Mouse (Mus musculus) intestine, embryonic 15.5 days (tissue): ENCODE measurements around the gene Klhl36. TPM values are rescaled to one million over a fixed set of nuclear protein-coding genes. Genes with fewer than 3 reads are reported as not detected.

Source experiments
- ATAC-seq: fragments of 200-750 bp; cut with Nextera tagmentation; 2 replicates; pipeline ENCODE4 v1.8.0; 2017; ENCODE audit warnings: moderate TSS enrichment, moderate library complexity
- H3K27ac ChIP-seq: fragments of 300-500 bp; sonication (generic); 2 replicates; pipeline ENCODE4 v1.5.1; 2015; ENCODE audit warnings: mild to moderate bottlenecking, inconsistent platforms
- H3K27me3 ChIP-seq: fragments of 300-500 bp; sonication (generic); replicated peaks from 2 replicates; pipeline ENCODE4 v1.6.1; 2015; ENCODE audit warnings: inconsistent platforms
- H3K36me3 ChIP-seq: fragments of 300-500 bp; sonication (generic); 2 replicates; pipeline ENCODE4 v1.6.1; 2015; ENCODE audit warnings: inconsistent platforms
- H3K4me1 ChIP-seq: fragments of 300-500 bp; sonication (generic); replicated peaks from 2 replicates; pipeline ENCODE4 v1.6.1; 2015; ENCODE audit warnings: inconsistent platforms
- H3K4me2 ChIP-seq: fragments of 300-500 bp; sonication (generic); replicated peaks from 2 replicates; pipeline ENCODE4 v1.6.1; 2015; ENCODE audit warnings: mild to moderate bottlenecking, inconsistent platforms
- H3K4me3 ChIP-seq: fragments of 300-500 bp; sonication (generic); replicated peaks from 2 replicates; pipeline ENCODE4 v1.5.1; 2015; ENCODE audit warnings: inconsistent platforms
- H3K9ac ChIP-seq: fragments of 300-500 bp; sonication (generic); 2 replicates; pipeline ENCODE4 v1.6.1; 2015; ENCODE audit warnings: inconsistent platforms
- H3K9me3 ChIP-seq: fragments of 300-500 bp; sonication (generic); 2 replicates; pipeline ENCODE4 v1.6.1; 2016; ENCODE audit warnings: inconsistent platforms
- WGBS: fragments of 180-500 bp; shearing (Covaris S2); methylation state at CpG from one replicate; pipeline ENCODE4 v1.1.7; 2015; 5-methylcytosine and 5-hydroxymethylcytosine counted together
- polyA plus RNA-seq: library from polyadenylated mRNA; unstranded; fragments of >200 nt; fragmentation: Nextera tagmentation; extraction: Ambion mirVana; gene quantifications from 2 replicates; pipeline ENCODE4 v1.2.1, GENCODE M21; 2015

Gene Klhl36
- polyA plus RNA-seq, 1 experiment from 2014 or later = 12.4 TPM

GRCm38 (mm10) chr8:119916237-119916892 lies 54.3 kb downstream of the Klhl36 start:
- H3K4me2 ChIP-seq = no peak overlapping the region
- ATAC-seq = no peak

GRCm38 (mm10) chr8:119917415-119917814 lies 55.3 kb downstream of the Klhl36 start:
- WGBS = 69% methylated on average over 3 of the region's 3 CpGs
- Histone ChIP-seq H3K4me2 (no peak overlapping the region), H3K36me3 (no peaks in the 10 kb centered on the region), H3K9me3 (no peaks in the 10 kb centered on the region), H3K27ac (no peak overlapping the region), H3K4me1 (peaks cover 43% of the 10 kb centered on the region), H3K4me3 (no peak overlapping the region), H3K27me3 (no peaks in the 10 kb centered on the region), H3K9ac (no peak overlapping the region)
- no peak for ATAC-seq

More at GRCm38 (mm10) chr8:119916237-119916892, 54.3 kb downstream of the Klhl36 start:
- H3K9ac ChIP-seq = no peak overlapping the region
- no peaks in the 10 kb centered on the region for H3K27me3 ChIP-seq
- 75% methylated on average over 16 of the region's 16 CpGs for WGBS
- no peaks in the 10 kb centered on the region for H3K36me3 ChIP-seq
- H3K27ac ChIP-seq = no peak overlapping the region
- peaks cover 45% of the 10 kb centered on the region for H3K4me1 ChIP-seq
- no peaks in the 10 kb centered on the region for H3K9me3 ChIP-seq
- no peak overlapping the region for H3K4me3 ChIP-seq

- H3K27ac ChIP-seq = no peak overlapping the region
- no peaks in the 10 kb centered on the region for H3K9me3 ChIP-seq
- peaks cover 37% of the 10 kb centered on the region for H3K4me1 ChIP-seq
- no peak overlapping the region for H3K9ac ChIP-seq
- H3K4me2 ChIP-seq = no peak overlapping the region
- 78% methylated on average over 1 of the region's 1 CpGs for WGBS
- H3K27me3 ChIP-seq = no peaks in the 10 kb centered on the region
- H3K4me3 ChIP-seq = no peak overlapping the region
- ATAC-seq = peak; percentile 64
- no peaks in the 10 kb centered on the region for H3K36me3 ChIP-seq
These were observed 56.1 kb downstream of the Klhl36 start for GRCm38 (mm10) chr8:119918155-119918567.

- H3K36me3 ChIP-seq = no peaks in the 10 kb centered on the region
- H3K27ac ChIP-seq = no peak overlapping the region
- H3K9ac ChIP-seq = no peak overlapping the region
- H3K4me3 ChIP-seq = no peak overlapping the region
- no peaks in the 10 kb centered on the region for H3K9me3 ChIP-seq
- no peaks in the 10 kb centered on the region for H3K27me3 ChIP-seq
- no peak for ATAC-seq
- peaks cover 17% of the 10 kb centered on the region; the same call in 1 of the 2 replicates for H3K4me1 ChIP-seq
- H3K4me2 ChIP-seq = no peak overlapping the region
- WGBS = 84% methylated on average over 5 of the region's 5 CpGs
These were observed 61.2 kb downstream of the Klhl36 start for GRCm38 (mm10) chr8:119923259-119923658.

GRCm38 (mm10) chr8:119925428-119925827 lies 63.4 kb downstream of the Klhl36 start:
- H3K4me3 ChIP-seq = no peak overlapping the region
- no peaks in the 10 kb centered on the region for H3K36me3 ChIP-seq
- peaks cover 19% of the 10 kb centered on the region; the same call in 1 of the 2 replicates for H3K4me1 ChIP-seq
- H3K4me2 ChIP-seq = no peak overlapping the region
- no peaks in the 10 kb centered on the region for H3K9me3 ChIP-seq
- H3K27ac ChIP-seq = no peak overlapping the region
- 92% methylated on average over 4 of the region's 4 CpGs for WGBS
- ATAC-seq = no peak
- H3K9ac ChIP-seq = no peak overlapping the region
- no peaks in the 10 kb centered on the region for H3K27me3 ChIP-seq

- H3K4me2 ChIP-seq = no peak overlapping the region
- H3K4me1 ChIP-seq = peaks cover 16% of the 10 kb centered on the region; the same call in 1 of the 2 replicates
- WGBS = 75% methylated on average over 2 of the region's 2 CpGs
- H3K9me3 ChIP-seq = no peaks in the 10 kb centered on the region
- no peak overlapping the region for H3K9ac ChIP-seq
- no peaks in the 10 kb centered on the region for H3K27me3 ChIP-seq
- H3K27ac ChIP-seq = no peak overlapping the region
- no peak for ATAC-seq
- H3K36me3 ChIP-seq = no peaks in the 10 kb centered on the region
- no peak overlapping the region for H3K4me3 ChIP-seq
These were observed 64.4 kb downstream of the Klhl36 start for GRCm38 (mm10) chr8:119926474-119926873.

Other genes with a start within 250 kb of the Klhl36 start
- gene Adad2, start 249.5 kb upstream of the Klhl36 start, polyA plus RNA-seq = not detected in 2 replicates
- gene Kcng4, start 226.6 kb upstream of the Klhl36 start, polyA plus RNA-seq = 0.04 and 0.13 TPM in 2 replicates
- gene Wfdc1, start 195.9 kb upstream of the Klhl36 start, polyA plus RNA-seq = 4.5 and 4.6 TPM in 2 replicates
- gene Atp2c2, start 162.3 kb upstream of the Klhl36 start, polyA plus RNA-seq = 4.4 and 5.8 TPM in 2 replicates
- gene Tldc1, start 83.8 kb upstream of the Klhl36 start, polyA plus RNA-seq = 14.4 and 15.3 TPM in 2 replicates
- 152 and 167 TPM in 2 replicates for gene Cotl1, start 21.7 kb upstream of the Klhl36 start, polyA plus RNA-seq
- gene Usp10, start 48.1 kb downstream of the Klhl36 start, polyA plus RNA-seq = 123 and 136 TPM in 2 replicates
- 3.0 TPM in 1 of 2 replicates, not detected in the other for gene Gm20388, start 48.6 kb downstream of the Klhl36 start, polyA plus RNA-seq
- gene Crispld2, start 130.2 kb downstream of the Klhl36 start, polyA plus RNA-seq = 23.9 and 24.9 TPM in 2 replicates
- gene Zdhhc7, start 239.2 kb downstream of the Klhl36 start, polyA plus RNA-seq = 34.8 and 39.7 TPM in 2 replicates